Mouse (Mus musculus): ENCODE measurements around the gene Tcirg1. TPM values are rescaled to one million over a fixed set of nuclear protein-coding genes. Genes with fewer than 3 reads are reported as not detected.

Gene Tcirg1
- total RNA-seq, 2 experiments from 2014 or later, result 5.1 to 5.8 TPM

DNA sequence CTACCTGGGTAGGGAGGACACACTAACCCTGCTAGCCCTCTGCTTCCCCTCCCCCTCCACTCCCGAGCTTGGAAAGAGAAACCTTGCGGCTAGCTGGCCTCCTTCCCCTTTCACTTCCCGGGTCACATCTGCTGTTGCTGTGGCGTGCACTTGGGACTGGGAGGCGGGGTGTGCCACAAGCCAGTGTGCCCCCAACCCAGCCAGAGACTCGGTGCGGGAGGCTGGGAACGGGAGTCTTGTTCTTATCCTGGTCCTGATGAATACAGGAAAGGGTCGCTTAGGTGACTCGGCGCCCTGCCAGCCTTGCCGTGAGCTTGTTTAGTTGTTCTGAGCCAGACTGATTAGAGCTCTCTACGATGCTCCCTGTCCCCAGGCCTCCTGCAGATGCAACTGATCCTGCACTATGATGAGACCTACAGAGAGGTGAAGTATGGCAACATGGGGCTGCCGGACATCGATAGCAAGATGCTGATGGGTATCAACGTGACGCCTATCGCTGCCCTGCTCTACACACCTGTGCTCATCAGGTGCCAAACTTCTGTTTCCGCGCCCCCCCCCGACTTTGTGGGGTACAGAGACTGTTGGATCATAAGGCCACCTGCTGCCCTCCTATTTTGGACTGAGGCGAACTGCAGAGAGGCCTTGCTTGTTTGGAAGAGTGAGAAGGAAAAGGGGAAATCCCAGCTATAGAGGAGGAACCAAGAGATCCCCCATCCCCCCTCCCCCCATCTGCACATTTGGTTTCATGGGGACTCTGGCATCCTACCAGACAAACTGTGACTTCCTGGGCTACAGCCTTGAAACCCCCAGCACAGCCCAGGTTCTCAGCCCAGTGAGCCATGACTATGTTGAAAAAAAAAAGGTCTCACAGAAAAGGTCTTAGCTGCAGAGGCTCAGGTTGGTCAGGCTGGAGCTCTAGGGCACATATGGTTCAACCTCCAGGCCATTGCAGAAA, 29.2 kb upstream of the Tcirg1 start:
- intact Hi-C loops (cut with DNase I), result no loop called here
- peak overlapping the region; percentile 80 for H3K27ac ChIP-seq
- peak overlapping the region; percentile 89 for H3K4me3 ChIP-seq
- TF ChIP-seq CTCF (IDR thresholded peaks at IDR 0.05), result no peak
- DNase-seq, result peak; percentile 76

DNA sequence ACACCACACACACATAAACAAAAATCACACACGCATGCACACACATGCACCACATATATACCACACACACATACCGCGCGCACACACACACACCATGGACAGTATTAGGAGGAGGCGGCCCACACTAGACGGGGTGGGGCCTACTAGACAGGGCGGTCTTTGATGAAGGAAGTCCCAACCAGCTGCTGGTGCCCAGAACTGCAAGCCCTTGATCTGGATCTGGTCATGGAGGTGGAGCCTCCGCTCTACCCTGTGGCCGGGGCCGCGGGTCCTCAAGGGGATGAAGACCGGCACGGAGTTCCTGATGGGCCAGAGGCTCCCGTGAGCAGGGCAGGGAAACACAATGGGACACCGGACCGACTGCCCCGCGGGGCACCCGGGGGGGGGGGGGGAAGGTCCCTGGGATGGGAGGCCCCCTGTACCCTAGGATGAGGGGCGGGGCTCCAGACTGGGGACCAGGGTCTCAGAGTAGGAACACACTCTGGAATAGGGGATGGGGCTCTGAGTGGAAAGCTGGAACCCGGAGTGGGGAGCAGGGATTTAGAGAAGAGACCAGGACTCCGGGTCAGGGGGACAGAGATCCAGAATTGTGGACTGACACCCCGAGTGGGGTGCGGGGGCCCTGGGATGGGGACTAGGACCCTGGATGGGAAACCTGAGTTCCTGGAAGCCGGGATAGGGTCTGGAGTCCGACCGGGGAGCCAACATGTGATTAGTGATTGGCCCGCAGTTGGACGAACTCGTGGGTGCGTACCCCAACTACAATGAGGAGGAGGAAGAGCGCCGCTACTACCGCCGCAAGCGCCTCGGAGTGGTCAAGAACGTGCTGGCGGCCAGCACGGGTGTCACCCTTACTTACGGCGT, 28.3 kb upstream of the Tcirg1 start, which contains the start of gene Unc93b1:
TSS of gene Unc93b1 (plus strand) at position 155 of the 864 bp plus-strand sequence.
- intact Hi-C loops (cut with DNase I), result no loop called here
- peak; percentile 78 for DNase-seq
- Histone ChIP-seq H3K4me3 (peak within 1 kb of the TSS; percentile 89), H3K27ac (peak within 1 kb of the TSS; percentile 80)
- TF ChIP-seq CTCF (IDR thresholded peaks at IDR 0.05), result no peak

DNA sequence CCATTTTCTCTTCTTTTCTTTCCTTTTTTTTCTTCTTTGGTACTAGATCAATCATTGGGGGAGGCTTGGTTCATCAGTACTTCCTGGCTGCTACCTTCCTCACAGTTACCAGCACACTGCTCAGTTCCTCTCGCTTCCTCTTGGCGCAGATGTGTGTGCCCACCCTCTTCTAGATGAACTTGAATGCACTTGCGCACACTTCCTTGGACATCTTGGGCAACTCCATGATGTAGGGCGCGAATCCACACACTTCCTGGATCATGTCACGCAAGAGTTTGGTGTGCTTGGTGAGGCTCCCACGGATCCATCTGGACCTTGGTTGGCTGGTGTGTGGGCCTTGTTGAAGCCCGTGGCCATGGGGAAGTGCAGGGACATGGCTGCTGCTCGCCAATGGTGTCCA, 24.8 kb upstream of the Tcirg1 start:
- H3K27ac ChIP-seq, result no peak overlapping the region; the same call in 1 of the 2 replicates

DNA sequence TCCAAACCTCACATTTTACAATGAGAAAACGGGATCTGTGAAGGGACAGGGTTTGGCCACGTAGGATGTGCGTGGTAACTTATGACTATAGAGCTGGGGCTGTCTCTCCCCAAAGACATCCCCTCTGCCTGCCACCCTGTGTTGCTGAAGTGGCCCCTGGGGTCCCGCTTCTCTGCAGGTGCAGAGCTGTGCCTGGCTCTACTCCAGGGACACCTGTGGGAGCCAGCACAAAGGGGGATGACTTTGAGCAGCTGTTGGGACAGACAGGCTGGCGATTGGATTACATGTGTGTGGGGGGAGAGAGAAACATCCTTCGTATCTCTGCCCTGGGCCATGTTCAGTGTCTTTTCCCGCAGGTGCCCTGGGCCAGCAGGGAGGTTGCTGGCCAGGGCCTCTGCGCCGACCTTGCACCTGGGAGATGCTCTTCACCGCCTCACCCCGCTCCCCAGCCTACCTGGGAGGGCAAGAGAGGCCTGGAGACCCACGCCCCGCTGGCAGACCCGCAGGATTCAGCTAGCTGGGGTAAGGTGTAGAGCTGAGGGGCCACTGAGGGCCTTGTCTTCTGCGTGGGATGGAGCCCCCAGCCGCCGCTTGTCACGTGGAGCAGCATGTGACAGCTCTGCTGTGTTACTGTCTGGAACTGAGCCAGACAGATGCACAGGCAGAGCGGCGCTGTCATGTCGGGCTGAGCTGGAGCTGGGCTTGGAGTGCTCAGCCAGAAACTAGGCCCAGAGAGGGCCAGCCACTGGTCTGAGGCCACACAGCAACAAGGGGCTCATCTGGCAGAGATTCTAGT, 23.5 kb upstream of the Tcirg1 start:
- DNase-seq, result peak; percentile 34
- Histone ChIP-seq H3K4me3 (peak overlapping the region; percentile 49), H3K27ac (peak overlapping the region; percentile 84)
- intact Hi-C loops (cut with DNase I), result no loop called here
- no peak for TF ChIP-seq CTCF (IDR thresholded peaks at IDR 0.05)

More for the DNA sequence above, 24.8 kb upstream of the Tcirg1 start:
- peak; percentile 26 for DNase-seq
- intact Hi-C loops (cut with DNase I), result no loop called here
- no peak overlapping the region for H3K4me3 ChIP-seq
- TF ChIP-seq CTCF (IDR thresholded peaks at IDR 0.05), result no peak

DNA sequence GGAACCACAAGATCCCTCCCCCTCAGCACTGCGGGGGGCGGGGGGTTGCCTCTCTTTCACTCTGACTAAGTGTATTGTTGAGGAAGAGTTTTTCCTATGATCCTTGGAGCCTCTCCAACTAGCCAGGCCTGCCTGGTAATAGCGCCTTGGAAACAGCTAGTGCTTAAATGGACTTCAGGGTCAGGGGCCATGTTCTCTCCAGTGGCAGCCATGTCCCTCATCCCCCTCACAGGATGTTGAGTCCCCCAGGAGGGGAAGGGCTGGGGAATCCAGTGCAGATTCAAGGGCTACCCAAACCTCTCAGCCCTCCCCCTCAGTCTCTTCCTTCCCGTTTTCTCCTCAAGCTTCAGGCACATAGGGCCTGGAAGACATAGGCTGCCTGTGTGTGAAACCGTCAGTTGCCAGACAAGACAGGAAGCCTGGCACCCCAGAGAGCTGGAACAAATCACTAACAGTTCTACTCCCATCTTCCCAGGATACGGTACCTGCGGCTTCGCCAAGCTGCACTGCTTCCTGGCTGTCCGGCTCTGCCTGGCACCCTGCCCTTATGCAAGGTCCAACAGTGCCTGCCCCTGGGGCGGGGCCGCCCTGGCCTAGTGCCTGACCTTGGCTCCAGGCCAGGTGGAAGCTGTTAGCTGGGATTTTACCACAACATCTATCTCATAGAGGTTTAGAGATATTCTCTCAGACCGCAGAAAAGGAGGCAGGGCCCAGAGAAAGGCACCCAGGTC, 22.4 kb upstream of the Tcirg1 start, which contains the start of gene Aldh3b1:
TSS of gene Aldh3b1 (minus strand) at position 598 of the 731 bp plus-strand sequence.
- Histone ChIP-seq H3K27ac (peak within 1 kb of the TSS; percentile 84), H3K4me3 (peak within 1 kb of the TSS; percentile 49)
- TF ChIP-seq CTCF (IDR thresholded peaks at IDR 0.05), result no peak
- peak; percentile 93 for DNase-seq
- intact Hi-C loops (cut with DNase I), result no loop called here

DNA sequence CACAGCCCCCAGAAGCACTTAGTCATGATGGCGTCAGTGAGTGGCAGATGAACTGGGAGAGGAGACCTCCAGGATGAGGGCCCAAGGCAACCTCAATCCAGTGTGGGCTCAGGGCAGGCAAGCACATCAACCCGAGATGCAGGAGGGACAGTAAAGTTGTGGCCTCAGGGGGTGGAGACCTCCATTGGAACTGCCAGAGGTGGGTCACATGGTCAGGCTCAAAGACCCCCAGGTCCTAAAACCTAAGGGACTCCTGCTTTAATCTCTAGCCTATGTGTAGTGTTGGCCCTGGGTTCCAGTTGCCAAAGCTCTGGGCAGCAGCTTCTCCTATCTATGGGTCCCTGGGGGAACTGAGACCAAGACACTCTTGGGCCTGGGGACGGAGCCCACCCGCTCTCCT, 21.8 kb upstream of the Tcirg1 start:
- no peak for TF ChIP-seq CTCF (IDR thresholded peaks at IDR 0.05)
- peak overlapping the region; percentile 49; the same call in 1 of the 2 replicates for H3K4me3 ChIP-seq
- intact Hi-C loops (cut with DNase I), result no loop called here
- H3K27ac ChIP-seq, result peak overlapping the region; percentile 84
- DNase-seq, result no peak

DNA sequence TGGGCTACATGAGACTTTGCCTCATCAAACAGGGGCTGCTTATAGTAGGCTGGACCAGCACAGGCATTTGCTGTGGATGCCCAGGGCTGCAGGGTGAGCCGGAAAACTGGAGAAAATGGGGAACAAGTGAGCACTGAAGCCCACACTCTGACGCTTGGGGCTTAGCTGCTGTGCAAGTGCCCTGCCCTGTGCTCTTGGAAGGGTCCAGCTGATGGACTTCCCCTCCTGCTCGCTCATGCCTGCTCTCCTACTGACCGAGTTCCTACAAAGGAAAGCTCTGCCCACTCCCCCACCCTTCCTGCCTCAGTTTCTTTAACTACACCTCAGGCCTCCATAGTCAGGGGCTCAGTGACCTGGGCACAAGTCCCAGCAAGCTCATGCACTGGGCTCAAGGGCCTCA, 21.1 kb upstream of the Tcirg1 start:
- Histone ChIP-seq H3K4me3 (no peak overlapping the region), H3K27ac (peak overlapping the region; percentile 84)
- no peak for TF ChIP-seq CTCF (IDR thresholded peaks at IDR 0.05)
- peak; percentile 33 for DNase-seq
- intact Hi-C loops (cut with DNase I), result no loop called here

DNA sequence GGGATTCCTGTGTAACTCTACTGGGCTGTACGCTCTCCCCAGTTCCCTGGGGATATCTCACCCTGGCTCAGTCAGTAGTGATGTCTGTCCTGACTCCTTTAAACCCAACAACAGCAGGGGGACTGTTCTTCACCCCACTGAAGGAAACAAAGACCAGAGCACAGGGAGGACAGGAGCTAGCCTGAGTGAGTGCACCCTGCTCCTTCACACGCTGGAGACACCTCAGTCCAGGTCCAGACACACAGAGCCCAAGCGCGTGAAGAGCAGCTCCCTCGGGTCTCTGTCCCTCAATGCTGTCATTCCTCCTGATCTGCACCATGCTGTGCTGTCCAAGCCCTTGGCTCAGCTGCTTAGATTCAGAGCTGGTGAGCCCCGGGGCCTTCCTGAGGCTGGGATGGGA, 19.8 kb upstream of the Tcirg1 start:
- Histone ChIP-seq H3K4me3 (no peak overlapping the region), H3K27ac (peak overlapping the region; percentile 52)
- intact Hi-C loops (cut with DNase I), result no loop called here
- TF ChIP-seq CTCF (IDR thresholded peaks at IDR 0.05), result no peak
- DNase-seq, result no peak

DNA sequence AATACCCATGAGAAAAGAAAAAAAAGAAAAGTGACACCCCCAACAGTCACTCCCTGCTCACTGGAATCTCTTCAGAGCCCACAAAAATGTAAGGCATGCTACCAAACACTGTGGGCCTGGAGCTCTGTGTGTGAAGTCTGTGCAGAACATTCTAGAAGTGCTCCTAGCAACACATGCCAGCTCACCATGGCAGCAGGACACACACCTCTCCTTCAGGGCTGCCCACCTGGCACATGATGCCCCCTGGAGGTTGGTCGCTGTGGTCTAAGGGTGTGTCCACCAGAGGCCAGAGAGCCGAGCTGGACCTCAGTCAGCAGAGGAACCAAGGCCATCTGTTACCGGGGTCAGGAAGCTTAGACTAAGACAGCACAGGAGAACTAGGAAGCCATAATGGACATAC, 19.3 kb upstream of the Tcirg1 start:
- no peak for TF ChIP-seq CTCF (IDR thresholded peaks at IDR 0.05)
- DNase-seq, result peak; percentile 52
- Histone ChIP-seq H3K4me3 (no peak overlapping the region), H3K27ac (peak overlapping the region; percentile 52)
- intact Hi-C loops (cut with DNase I), result no loop called here

DNA sequence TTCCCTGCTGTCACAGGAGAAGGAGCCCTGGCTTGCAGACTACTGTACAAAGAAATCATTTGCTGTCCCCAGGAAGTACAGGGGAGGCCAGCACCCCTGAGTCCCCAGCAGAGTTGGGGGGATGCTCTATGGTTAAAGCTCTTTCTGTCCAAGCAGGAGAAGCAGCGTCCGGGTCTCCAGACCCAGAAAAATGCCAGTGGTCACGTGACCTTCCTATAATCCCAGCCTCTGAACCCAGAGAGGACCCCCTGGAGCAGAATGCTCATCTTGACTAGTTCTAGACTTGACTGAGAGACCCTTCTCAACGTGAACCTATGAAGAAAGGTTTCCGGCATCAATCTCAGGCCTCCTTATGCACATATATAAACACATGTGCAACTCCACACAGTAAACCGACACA, 18.9 kb upstream of the Tcirg1 start:
- Histone ChIP-seq H3K27ac (peak overlapping the region; percentile 52), H3K4me3 (no peak overlapping the region)
- no peak for DNase-seq
- intact Hi-C loops (cut with DNase I), result no loop called here
- TF ChIP-seq CTCF (IDR thresholded peaks at IDR 0.05), result no peak

DNA sequence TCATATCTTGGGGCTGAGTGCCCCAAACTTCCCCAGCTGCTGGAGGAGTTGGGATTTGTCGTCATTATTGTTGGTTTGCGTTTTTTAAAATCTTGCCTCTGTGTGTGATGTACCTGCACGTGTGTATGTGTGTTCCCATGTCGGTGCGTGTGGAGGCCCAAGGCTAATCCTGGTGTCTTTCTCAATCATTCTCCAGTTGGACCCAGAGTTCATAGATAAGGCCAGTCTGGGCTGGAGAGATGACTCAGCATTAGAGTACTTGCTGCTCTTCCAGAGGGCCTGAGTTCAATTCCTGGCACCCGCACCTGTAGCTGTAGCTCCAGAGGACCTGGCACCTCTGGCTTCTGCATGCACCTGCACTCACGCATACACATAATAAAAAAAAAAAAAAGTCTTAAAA, 17.9 kb upstream of the Tcirg1 start:
- H3K4me3 ChIP-seq, result no peak overlapping the region
- peak; percentile 16 for DNase-seq
- TF ChIP-seq CTCF (IDR thresholded peaks at IDR 0.05), result no peak
- intact Hi-C loops (cut with DNase I), result no loop called here
- H3K27ac ChIP-seq, result peak overlapping the region; percentile 79
